Mouse (Mus musculus): ENCODE data around the gene Rspo1. TPM values are rescaled to one million over a fixed set of nuclear protein-coding genes. Genes with fewer than 3 reads are reported as not detected.

The Rspo1 gene
- total RNA-seq, 2 experiments from 2014 or later, result 0.54 to 1.1 TPM

- DNase-seq (ENCODE audit: low spot score in 2 of 2), result no peak
Observed at GRCm38 (mm10) chr4:124972316-124972715, 13.9 kb upstream of the Rspo1 start.

GRCm38 (mm10) chr4:124973296-124973695 lies 12.9 kb upstream of the Rspo1 start:
- no peak for DNase-seq (ENCODE audit: low spot score in 2 of 2)

- no peak for DNase-seq (ENCODE audit: low spot score in 2 of 2)
Observed at GRCm38 (mm10) chr4:124978201-124978600, 8.0 kb upstream of the Rspo1 start.

- DNase-seq (ENCODE audit: low spot score in 2 of 2), result no peak
Observed at GRCm38 (mm10) chr4:124983893-124984526, 2.2 kb upstream of the Rspo1 start.

- DNase-seq (ENCODE audit: low spot score in 2 of 2), result no peak
Observed at GRCm38 (mm10) chr4:124984871-124985670, 1.2 kb upstream of the Rspo1 start.

GRCm38 (mm10) chr4:124986739-124987710 lies 795 bp downstream of the Rspo1 start:
- DNase-seq (ENCODE audit: low spot score in 2 of 2), result no peak

- DNase-seq (ENCODE audit: low spot score in 2 of 2), result no peak
Observed at GRCm38 (mm10) chr4:124987711-124988097, 1.5 kb downstream of the Rspo1 start.

GRCm38 (mm10) chr4:124988382-124988781 lies 2.2 kb downstream of the Rspo1 start:
- no peak for DNase-seq (ENCODE audit: low spot score in 2 of 2)

- DNase-seq (ENCODE audit: low spot score in 2 of 2), result no peak
Observed at GRCm38 (mm10) chr4:124989787-124990253, 3.6 kb downstream of the Rspo1 start.

- no peak for DNase-seq (ENCODE audit: low spot score in 2 of 2)
Observed at GRCm38 (mm10) chr4:124990325-124990724, 4.1 kb downstream of the Rspo1 start.

- DNase-seq (ENCODE audit: low spot score in 2 of 2), result no peak
Observed at GRCm38 (mm10) chr4:124997479-124998147, 11.4 kb downstream of the Rspo1 start.

- no peak for DNase-seq (ENCODE audit: low spot score in 2 of 2)
Observed at GRCm38 (mm10) chr4:124999548-124999947, 13.3 kb downstream of the Rspo1 start.

- DNase-seq (ENCODE audit: low spot score in 2 of 2), result no peak
Observed at GRCm38 (mm10) chr4:125002978-125003377, 16.7 kb downstream of the Rspo1 start.

GRCm38 (mm10) chr4:125004886-125005285 lies 18.7 kb downstream of the Rspo1 start:
- no peak for DNase-seq (ENCODE audit: low spot score in 2 of 2)

GRCm38 (mm10) chr4:125007460-125007859 lies 21.2 kb downstream of the Rspo1 start:
- DNase-seq (ENCODE audit: low spot score in 2 of 2), result no peak

- DNase-seq (ENCODE audit: low spot score in 2 of 2), result no peak
Observed at GRCm38 (mm10) chr4:125008220-125008619, 22.0 kb downstream of the Rspo1 start.

GRCm38 (mm10) chr4:125008712-125009111 lies 22.5 kb downstream of the Rspo1 start:
- DNase-seq (ENCODE audit: low spot score in 2 of 2), result no peak

- peak in 1 of 2 experiments; percentile 32 for DNase-seq (ENCODE audit: low spot score in 2 of 2)
Observed at GRCm38 (mm10) chr4:125015806-125016635, 29.8 kb downstream of the Rspo1 start, which contains the start of gene Gnl2. TSS of gene Gnl2 (plus strand) at chr4:125016585.

GRCm38 (mm10) chr4:125017431-125017830 lies 31.2 kb downstream of the Rspo1 start:
- DNase-seq (ENCODE audit: low spot score in 2 of 2), result no peak
